Mouse (Mus musculus) right cerebral cortex, postnatal 10 days (tissue): ENCODE results near the gene Dock1.

Source experiments
- DNase-seq, 2 experiments: peaks; one replicate each; pipeline ENCODE4 v3.0.0; 2021; ENCODE audit warnings: low spot score in 2 of 2

The Dock1 gene

GRCm38 (mm10) chr7:134960871-134961270, 290.4 kb downstream of the Dock1 start:
- DNase-seq, result no peak

GRCm38 (mm10) chr7:134961608-134962007, 291.2 kb downstream of the Dock1 start:
- no peak for DNase-seq

GRCm38 (mm10) chr7:134990244-134990643, 319.8 kb downstream of the Dock1 start:
- no peak for DNase-seq

- DNase-seq, result no peak
Observed at GRCm38 (mm10) chr7:134990911-134991310, 320.5 kb downstream of the Dock1 start.

GRCm38 (mm10) chr7:134994983-134995382, 324.5 kb downstream of the Dock1 start:
- DNase-seq, result no peak

- no peak for DNase-seq
Observed at GRCm38 (mm10) chr7:135002216-135002615, 331.8 kb downstream of the Dock1 start.

GRCm38 (mm10) chr7:135002891-135003290, 332.4 kb downstream of the Dock1 start:
- no peak for DNase-seq

GRCm38 (mm10) chr7:135005964-135006560, 335.6 kb downstream of the Dock1 start:
- DNase-seq, result no peak

- no peak for DNase-seq
Observed at GRCm38 (mm10) chr7:135008021-135008420, 337.6 kb downstream of the Dock1 start.

- DNase-seq, result no peak
Observed at GRCm38 (mm10) chr7:135010997-135011396, 340.5 kb downstream of the Dock1 start.

- DNase-seq, result no peak
Observed at GRCm38 (mm10) chr7:135017531-135017930, 347.1 kb downstream of the Dock1 start.

GRCm38 (mm10) chr7:135020762-135021161, 350.3 kb downstream of the Dock1 start:
- DNase-seq, result no peak

- DNase-seq, result peak; percentile 27 to 30
Observed at GRCm38 (mm10) chr7:135021544-135022100, 351.2 kb downstream of the Dock1 start.

GRCm38 (mm10) chr7:135024531-135024930, 354.1 kb downstream of the Dock1 start:
- no peak for DNase-seq

GRCm38 (mm10) chr7:135028716-135029115, 358.3 kb downstream of the Dock1 start:
- DNase-seq, result no peak

- DNase-seq, result peak; percentile 30 to 35
Observed at GRCm38 (mm10) chr7:135029136-135029535, 358.7 kb downstream of the Dock1 start.

- no peak for DNase-seq
Observed at GRCm38 (mm10) chr7:135031466-135031865, 361.0 kb downstream of the Dock1 start.

- no peak for DNase-seq
Observed at GRCm38 (mm10) chr7:135034811-135035210, 364.4 kb downstream of the Dock1 start.

- no peak for DNase-seq
Observed at GRCm38 (mm10) chr7:135035651-135036050, 365.2 kb downstream of the Dock1 start.

- DNase-seq, result no peak
Observed at GRCm38 (mm10) chr7:135038930-135039329, 368.5 kb downstream of the Dock1 start.

- no peak for DNase-seq
Observed at GRCm38 (mm10) chr7:135043931-135044765, 373.7 kb downstream of the Dock1 start.

- no peak for DNase-seq
Observed at GRCm38 (mm10) chr7:135049416-135049815, 379.0 kb downstream of the Dock1 start.

GRCm38 (mm10) chr7:135053186-135053715, 382.8 kb downstream of the Dock1 start:
- DNase-seq, result no peak
